Mouse (Mus musculus): Measurements from ENCODE around the gene Spns2. TPM values are rescaled to one million over a fixed set of nuclear protein-coding genes. Genes with fewer than 3 reads are reported as not detected.
A peak's percentile ranks its signal among the peaks of the same experiment; 100 is the strongest.
"Not testable (repeated sequence)": the region's sequence is repeated elsewhere in the genome, so short reads cannot be mapped to it uniquely, and the experiment has no call there.

The Spns2 gene
- polyA plus RNA-seq, 1 experiment from 2014 or later, result 5.5 TPM

DNA sequence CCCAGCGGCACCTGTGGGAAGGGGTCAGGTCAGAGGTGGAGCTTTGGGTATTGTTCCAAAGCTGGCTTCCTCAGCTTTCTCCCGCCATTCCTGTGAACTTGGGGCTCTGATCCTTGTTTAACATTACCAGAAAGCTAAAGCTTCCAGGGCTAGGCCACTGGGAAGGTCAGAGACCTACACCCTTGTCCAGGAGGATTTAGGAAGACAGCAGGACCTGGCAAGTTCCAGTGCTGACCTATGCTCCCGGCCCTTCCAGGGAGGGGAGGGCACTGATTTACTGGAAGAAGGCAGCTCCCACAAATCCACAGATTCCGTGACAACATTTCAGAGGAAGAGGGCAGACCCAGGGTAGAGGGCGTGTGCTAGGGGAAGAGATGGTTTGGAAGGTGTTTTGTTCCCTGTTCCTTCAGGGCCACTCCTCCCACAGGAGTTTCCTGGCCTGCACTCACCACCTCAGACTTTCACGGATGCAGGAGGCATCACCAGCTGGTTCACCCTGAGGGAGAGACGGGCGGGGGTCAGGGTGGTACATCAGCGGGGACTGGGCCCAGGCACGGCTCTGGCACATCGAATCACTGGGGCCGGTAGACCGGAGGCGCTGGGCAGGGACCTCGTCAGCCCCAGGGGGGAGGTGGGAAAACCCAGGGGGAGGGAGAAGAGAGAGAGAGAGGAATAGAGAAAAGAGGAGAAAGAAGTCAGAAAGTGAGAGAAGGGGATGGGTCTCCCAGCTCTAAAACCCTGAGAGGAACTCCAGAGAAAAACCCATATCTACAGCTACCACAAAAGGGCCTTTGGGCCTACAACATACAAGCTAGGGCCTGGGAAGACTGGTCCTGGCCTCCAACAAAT lies 36.4 kb downstream of the Spns2 start:
- ATAC-seq (ENCODE audit: low read depth) (no peak), DNase-seq (no peak)
- H3K36me3 ChIP-seq, result peaks cover 71% of the 10 kb centered on the region
- H3K9ac ChIP-seq, result peak overlapping the region; percentile 9; the same call in 1 of the 2 replicates
- H3K4me3 ChIP-seq (replicated peaks), result no peak overlapping the region
- H3K27me3 ChIP-seq, result no peaks in the 10 kb centered on the region
- peaks cover 37% of the 10 kb centered on the region for H3K4me1 ChIP-seq (replicated peaks)
- H3K27ac ChIP-seq, result no peak overlapping the region
- no peaks in the 10 kb centered on the region for H3K9me3 ChIP-seq (replicated peaks)
- 72% methylated on average over 15 of the region's 15 CpGs for WGBS (ENCODE audit: insufficient replicate concordance)
- H3K4me2 ChIP-seq, result no peak overlapping the region

DNA sequence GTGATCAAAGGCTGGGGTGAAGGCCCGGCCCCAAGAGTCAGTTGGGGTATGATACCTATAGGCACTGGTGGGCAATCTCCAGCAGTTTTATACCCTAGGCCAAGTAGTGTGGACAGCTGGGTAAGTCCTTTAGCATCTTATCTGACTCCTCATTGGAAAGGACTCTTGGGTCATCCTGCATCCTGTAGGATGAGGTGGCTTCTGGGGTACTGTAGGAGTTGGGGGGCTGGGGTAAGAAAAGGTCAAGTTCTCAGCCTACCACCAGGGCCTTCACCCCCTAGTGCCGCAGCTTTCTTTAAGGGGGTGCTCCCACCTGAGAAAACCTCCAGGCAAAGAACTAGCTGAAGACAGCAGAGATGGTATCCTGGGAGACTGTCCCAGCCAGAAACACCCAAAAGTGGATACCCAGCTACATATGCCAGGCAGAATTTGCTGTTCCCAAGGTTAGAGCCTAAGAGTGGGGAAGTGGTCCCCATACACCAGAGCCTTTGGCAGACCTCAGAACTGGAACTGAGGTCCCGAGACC lies 37.5 kb downstream of the Spns2 start:
- H3K4me2 ChIP-seq, result no peak overlapping the region
- no peaks in the 10 kb centered on the region for H3K9me3 ChIP-seq (replicated peaks)
- H3K4me1 ChIP-seq (replicated peaks), result peaks cover 27% of the 10 kb centered on the region
- no peak overlapping the region for H3K4me3 ChIP-seq (replicated peaks)
- H3K27me3 ChIP-seq, result no peaks in the 10 kb centered on the region
- DNase-seq, result no peak
- peaks cover 81% of the 10 kb centered on the region for H3K36me3 ChIP-seq
- no peak for ATAC-seq (ENCODE audit: low read depth)
- 69% methylated on average over 3 of the region's 3 CpGs for WGBS (ENCODE audit: insufficient replicate concordance)
- no peak overlapping the region; the same call in 1 of the 2 replicates for H3K27ac ChIP-seq
- H3K9ac ChIP-seq, result no peak overlapping the region

DNA sequence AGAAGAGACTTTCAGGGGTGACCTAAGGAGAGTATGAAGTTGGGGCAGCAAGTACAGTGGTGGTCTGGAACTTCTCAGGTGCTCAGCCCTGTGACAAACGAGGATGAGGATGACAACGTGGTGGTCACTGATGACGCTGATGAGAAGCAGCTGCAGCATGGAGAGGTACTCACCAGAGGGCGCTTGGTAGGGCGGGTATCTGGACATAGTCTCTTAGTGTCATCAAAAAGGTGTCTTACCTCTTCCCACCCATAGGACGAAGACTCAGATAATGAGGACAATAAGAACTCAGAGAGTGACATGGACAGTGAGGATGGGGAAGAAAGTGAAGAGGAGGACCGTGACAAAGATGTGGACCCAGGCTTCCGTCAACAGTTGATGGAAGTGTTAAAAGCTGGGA lies 42.2 kb downstream of the Spns2 start:
- 72% methylated on average over 8 of the region's 8 CpGs for WGBS (ENCODE audit: insufficient replicate concordance)
- no peak for DNase-seq
- peaks cover 14% of the 10 kb centered on the region for H3K4me1 ChIP-seq (replicated peaks)
- H3K4me2 ChIP-seq, result no peak overlapping the region
- H3K9me3 ChIP-seq (replicated peaks), result no peaks in the 10 kb centered on the region
- no peaks in the 10 kb centered on the region for H3K27me3 ChIP-seq
- H3K36me3 ChIP-seq, result peaks cover 100% of the 10 kb centered on the region
- ATAC-seq (ENCODE audit: low read depth), result no peak
- no peak overlapping the region for H3K4me3 ChIP-seq (replicated peaks)
- H3K9ac ChIP-seq, result no peak overlapping the region
- no peak overlapping the region for H3K27ac ChIP-seq

DNA sequence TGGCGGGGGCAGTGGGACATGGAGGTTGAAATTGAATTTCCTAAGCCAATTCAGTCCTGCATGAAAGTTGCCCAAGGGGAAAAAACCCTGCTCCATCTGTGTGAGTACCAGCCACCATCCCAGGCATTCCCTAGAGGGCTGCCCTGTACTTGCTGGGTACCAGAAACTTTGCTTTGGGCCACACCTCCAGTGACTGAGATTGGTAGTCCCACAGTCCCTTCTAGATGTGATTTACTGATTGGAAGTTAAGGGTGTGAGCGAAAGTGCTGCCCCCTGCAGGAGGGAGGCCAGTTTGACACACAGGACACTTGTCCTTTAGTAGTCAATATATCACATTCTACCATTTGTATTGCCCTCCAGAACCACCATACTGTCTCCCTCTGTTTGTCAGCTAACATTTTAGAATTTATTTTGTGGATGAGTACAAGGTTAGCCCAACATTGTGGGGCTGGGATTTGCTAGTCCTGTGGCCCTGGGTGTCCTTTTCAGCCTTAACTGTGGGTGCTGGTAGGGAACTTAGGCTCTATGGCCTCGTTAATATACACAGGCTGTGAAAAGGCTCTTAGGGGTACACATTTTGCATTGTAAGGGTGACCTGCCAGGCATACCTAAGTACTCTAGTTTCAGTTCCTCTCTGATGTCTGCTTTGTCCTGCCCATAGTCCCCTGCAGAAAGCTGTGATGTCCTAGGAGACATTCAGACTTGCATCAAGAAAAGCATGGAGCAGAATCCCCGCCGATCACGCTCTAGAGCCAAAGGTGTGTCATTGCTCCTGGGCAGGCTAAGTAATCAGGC lies 43.2 kb downstream of the Spns2 start:
- H3K4me3 ChIP-seq (replicated peaks), result no peak overlapping the region
- no peak for ATAC-seq (ENCODE audit: low read depth)
- WGBS (ENCODE audit: insufficient replicate concordance), result 71% methylated on average over 6 of the region's 6 CpGs

DNA sequence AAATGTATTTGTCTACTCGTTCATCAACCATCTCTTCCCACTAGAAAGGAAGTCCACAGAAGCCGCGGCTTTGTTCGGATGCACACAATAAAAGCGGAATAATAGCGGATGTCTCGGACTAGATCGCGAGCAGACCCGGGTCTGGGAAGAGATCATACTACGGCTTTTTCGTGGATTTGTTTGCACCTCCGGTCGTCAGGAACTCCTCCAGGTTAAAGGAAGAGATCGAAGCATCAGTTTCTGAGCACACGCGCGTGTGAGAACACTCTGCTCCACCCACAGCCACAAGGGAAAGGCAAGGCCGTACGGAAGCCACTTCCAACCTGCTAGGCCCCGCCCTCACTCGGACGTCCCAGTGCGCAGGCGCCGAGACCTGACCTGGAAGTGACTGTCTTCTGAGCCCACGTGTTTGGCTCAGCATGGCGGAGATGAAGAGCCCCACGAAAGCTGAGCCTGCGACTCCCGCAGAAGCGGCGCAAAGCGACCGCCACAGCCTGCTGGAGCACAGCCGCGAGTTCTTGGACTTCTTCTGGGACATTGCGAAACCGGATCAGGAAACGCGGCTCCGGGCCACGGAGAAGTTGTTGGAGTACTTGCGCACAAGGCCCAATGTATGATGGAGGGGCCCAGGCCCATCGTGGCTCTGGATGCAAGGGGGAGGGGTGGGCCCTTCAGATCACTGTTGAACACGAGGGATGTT lies 48.6 kb downstream of the Spns2 start, which contains the start of gene Mybbp1a:
TSS of gene Mybbp1a (plus strand) at position 391 of the 700 bp plus-strand sequence.
- Histone ChIP-seq H3K27ac (peak within 1 kb of the TSS; percentile 81), H3K4me1 (replicated peaks) (peaks cover 29% of the 10 kb centered on the region), H3K36me3 (peaks cover 40% of the 10 kb centered on the region), H3K4me2 (peak within 1 kb of the TSS; percentile 88), H3K9ac (peak within 1 kb of the TSS; percentile 88), H3K4me3 (replicated peaks) (peak within 1 kb of the TSS; percentile 82), H3K27me3 (no peaks in the 10 kb centered on the region), H3K9me3 (replicated peaks) (no peaks in the 10 kb centered on the region)
- WGBS (ENCODE audit: insufficient replicate concordance), result under 1% methylated on average over 46 of the region's 46 CpGs
- peak; percentile 97 for DNase-seq
- ATAC-seq (ENCODE audit: low read depth), result peak; percentile 89

More for the DNA sequence above, 43.2 kb downstream of the Spns2 start:
- peak; percentile 38 for DNase-seq
- H3K9ac ChIP-seq, result no peak overlapping the region
- H3K4me1 ChIP-seq (replicated peaks), result peaks cover 24% of the 10 kb centered on the region
- H3K4me2 ChIP-seq, result no peak overlapping the region
- H3K27ac ChIP-seq, result no peak overlapping the region
- no peaks in the 10 kb centered on the region for H3K27me3 ChIP-seq
- H3K9me3 ChIP-seq (replicated peaks), result no peaks in the 10 kb centered on the region
- H3K36me3 ChIP-seq, result peaks cover 94% of the 10 kb centered on the region

DNA sequence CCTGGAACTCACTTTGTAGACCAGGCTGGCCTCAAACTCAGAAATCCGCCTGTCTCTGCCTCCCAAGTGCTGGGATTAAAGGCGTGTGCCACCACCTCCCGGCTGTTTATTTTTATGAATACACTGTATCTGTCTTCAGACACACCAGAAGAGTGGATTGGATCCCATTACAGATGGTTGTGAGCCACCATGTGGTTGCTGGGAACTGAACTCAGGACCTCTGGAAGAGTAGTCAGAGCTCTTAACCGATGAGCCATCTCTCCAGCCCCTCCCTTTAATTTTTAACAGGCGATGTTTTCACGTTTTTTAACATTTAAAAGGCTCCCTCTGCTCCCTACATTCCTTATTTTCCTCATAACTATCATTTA lies 49.1 kb downstream of the Spns2 start:
- not testable (repeated sequence) for H3K9me3 ChIP-seq (replicated peaks); H3K27me3 ChIP-seq; DNase-seq; ATAC-seq (ENCODE audit: low read depth)
- H3K4me2 ChIP-seq, result peak overlapping the region; percentile 88
- H3K9ac ChIP-seq, result peak overlapping the region; percentile 88
- H3K4me3 ChIP-seq (replicated peaks), result peak overlapping the region; percentile 82
- peaks cover 34% of the 10 kb centered on the region for H3K36me3 ChIP-seq
- peak overlapping the region; percentile 81 for H3K27ac ChIP-seq
- 22% methylated on average over 6 of the region's 6 CpGs for WGBS (ENCODE audit: insufficient replicate concordance)
- H3K4me1 ChIP-seq (replicated peaks), result peaks cover 30% of the 10 kb centered on the region

DNA sequence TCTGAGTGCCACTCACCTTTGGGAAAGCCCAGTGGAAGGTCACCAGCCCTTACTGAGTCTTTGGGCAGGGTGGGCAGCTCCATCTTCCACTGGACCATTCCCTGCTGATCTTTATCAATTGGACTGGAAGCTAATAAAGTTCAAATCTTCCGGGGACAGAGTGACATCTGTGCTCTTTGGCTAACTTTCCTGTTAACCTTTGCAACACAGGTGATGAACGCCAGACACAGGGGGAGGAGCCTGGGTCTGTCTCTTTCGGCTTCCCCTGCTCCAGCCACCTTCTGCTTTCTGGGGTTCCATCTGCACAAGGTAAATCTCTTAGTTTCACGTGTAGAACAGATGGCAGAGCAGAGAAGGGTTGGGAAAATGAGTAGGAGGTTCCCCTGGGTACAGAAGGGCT lies 51.3 kb downstream of the Spns2 start:
- H3K4me2 ChIP-seq, result no peak overlapping the region
- no peak for ATAC-seq (ENCODE audit: low read depth)
- peaks cover 13% of the 10 kb centered on the region for H3K36me3 ChIP-seq
- no peak overlapping the region for H3K9ac ChIP-seq
- no peak overlapping the region for H3K4me3 ChIP-seq (replicated peaks)
- H3K9me3 ChIP-seq (replicated peaks), result no peaks in the 10 kb centered on the region
- peaks cover 28% of the 10 kb centered on the region for H3K4me1 ChIP-seq (replicated peaks)
- WGBS (ENCODE audit: insufficient replicate concordance), result 49% methylated on average over 4 of the region's 4 CpGs
- no peak overlapping the region for H3K27ac ChIP-seq
- H3K27me3 ChIP-seq, result no peaks in the 10 kb centered on the region
- DNase-seq, result no peak

DNA sequence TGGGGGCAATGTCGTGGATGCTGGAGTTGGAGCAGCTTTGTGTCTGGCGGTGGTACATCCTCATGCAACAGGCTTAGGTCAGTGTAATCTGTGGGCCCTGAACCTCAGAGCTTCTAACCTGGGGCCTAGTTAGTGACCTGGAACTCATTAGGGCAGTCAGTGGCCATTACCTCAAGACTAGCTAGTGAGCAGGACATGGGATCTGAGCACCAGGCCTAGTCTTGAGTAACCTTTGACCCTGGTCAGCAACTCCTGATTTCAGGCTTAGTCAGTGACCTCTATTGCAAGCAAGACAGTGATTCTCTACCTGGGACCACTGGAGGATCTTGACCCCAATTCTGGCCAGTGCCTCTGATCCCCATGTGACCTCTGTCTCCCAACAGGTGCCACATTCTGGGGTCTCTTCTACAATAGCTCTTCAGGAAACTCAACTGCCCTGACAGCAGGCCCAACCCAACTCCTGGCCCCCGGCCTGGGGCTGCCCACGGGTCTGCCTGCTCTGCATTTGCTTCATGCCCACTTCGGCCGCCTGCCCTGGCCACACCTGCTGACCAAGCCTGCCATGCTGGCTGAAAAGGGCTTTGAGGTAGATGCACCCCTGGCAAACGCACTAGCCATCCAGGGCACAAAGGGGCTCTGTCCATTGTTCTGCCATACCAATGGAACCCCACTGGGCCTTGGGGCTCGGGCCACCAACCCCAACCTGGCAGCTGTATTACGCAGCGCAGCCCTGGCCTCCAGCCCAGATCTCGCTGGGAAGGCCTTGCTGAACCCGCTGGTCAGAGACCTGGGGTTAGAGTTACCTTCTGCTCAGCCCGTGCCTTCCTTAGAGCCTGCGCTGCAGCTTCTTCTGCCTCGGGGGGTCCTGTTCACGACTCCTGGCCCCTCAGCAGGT lies 52.7 kb downstream of the Spns2 start:
- Histone ChIP-seq H3K36me3 (no peaks in the 10 kb centered on the region), H3K4me3 (replicated peaks) (no peak overlapping the region), H3K4me2 (no peak overlapping the region), H3K9me3 (replicated peaks) (no peaks in the 10 kb centered on the region), H3K4me1 (replicated peaks) (peaks cover 14% of the 10 kb centered on the region), H3K27me3 (no peaks in the 10 kb centered on the region), H3K9ac (no peak overlapping the region), H3K27ac (no peak overlapping the region)
- no peak for DNase-seq
- 79% methylated on average over 16 of the region's 16 CpGs for WGBS (ENCODE audit: insufficient replicate concordance)
- no peak for ATAC-seq (ENCODE audit: low read depth)

DNA sequence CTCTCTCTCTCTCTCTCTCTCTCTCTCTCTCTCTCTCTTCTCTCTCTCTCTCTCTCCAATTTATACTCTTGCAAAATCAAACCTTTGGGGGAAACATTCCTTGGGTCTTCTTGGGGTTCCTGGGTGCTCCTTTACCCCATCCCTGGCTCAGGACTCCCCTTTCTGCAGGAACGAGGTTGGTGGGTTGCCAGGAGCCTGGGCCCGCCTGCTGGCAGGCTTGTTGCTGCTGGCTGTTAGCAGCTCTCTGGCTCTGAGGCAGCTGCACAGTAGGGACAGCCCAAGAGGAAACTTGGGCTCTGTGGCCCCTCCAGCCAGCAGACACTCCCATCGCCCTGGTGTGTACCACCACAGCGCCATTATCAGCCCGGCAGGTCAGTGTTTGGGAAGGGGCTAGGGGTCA lies 53.4 kb downstream of the Spns2 start:
- no peak for ATAC-seq (ENCODE audit: low read depth)
- H3K9ac ChIP-seq, result no peak overlapping the region
- no peak overlapping the region for H3K4me3 ChIP-seq (replicated peaks)
- 63% methylated on average over 5 of the region's 5 CpGs for WGBS (ENCODE audit: insufficient replicate concordance)
- no peak overlapping the region for H3K27ac ChIP-seq
- 0 out of 2 replicates have a peak, but pooled peaks cover 7% of the 10 kb centered on the region for H3K4me1 ChIP-seq (replicated peaks)
- no peaks in the 10 kb centered on the region for H3K36me3 ChIP-seq
- no peak for DNase-seq
- no peaks in the 10 kb centered on the region for H3K27me3 ChIP-seq
- H3K4me2 ChIP-seq, result no peak overlapping the region
- no peaks in the 10 kb centered on the region for H3K9me3 ChIP-seq (replicated peaks)

DNA sequence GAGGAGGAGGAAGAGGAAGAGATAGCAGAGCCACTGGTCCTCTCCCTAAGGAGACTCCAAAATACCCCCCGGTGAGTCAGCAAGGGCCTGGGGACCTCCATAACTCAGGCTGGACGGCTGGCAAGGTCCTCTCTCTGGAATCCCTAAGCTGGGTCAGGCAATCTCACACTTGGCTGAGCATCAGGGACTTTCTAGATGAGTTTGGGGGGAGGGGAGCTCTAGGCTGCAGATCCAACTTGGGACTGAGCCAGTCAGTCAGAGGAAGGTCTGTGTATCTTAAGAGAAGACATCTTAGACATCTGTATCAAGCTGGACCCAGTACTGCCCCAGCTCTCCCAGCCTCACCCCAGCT lies 54.0 kb downstream of the Spns2 start:
- Histone ChIP-seq H3K4me2 (no peak overlapping the region), H3K27me3 (no peaks in the 10 kb centered on the region), H3K4me1 (replicated peaks) (0 out of 2 replicates have a peak, but pooled peaks cover 6% of the 10 kb centered on the region), H3K36me3 (no peaks in the 10 kb centered on the region), H3K9me3 (replicated peaks) (no peaks in the 10 kb centered on the region), H3K9ac (no peak overlapping the region), H3K4me3 (replicated peaks) (no peak overlapping the region), H3K27ac (no peak overlapping the region)
- WGBS (ENCODE audit: insufficient replicate concordance), result 54% methylated on average over 2 of the region's 2 CpGs
- ATAC-seq (ENCODE audit: low read depth) (no peak), DNase-seq (no peak)

Measured in liver, embryonic 13.5 days (tissue).